Mouse (Mus musculus) limb, embryonic 11.5 days (tissue): ENCODE measurements around the gene Slc1a2. TPM values are rescaled to one million over a fixed set of nuclear protein-coding genes. Genes with fewer than 3 reads are reported as not detected.

ENCODE experiments used
- ATAC-seq: fragments of 200-750 bp; cut with Nextera tagmentation; 2 replicates; pipeline ENCODE4 v1.8.0; 2017; ENCODE audit warnings: low read depth; ENCODE audit not compliant: insufficient number of reproducible peaks, low FRiP score, low TSS enrichment
- DNase-seq: peaks from one replicate; pipeline ENCODE4 v3.0.0-alpha.2; 2015; ENCODE audit warnings: low spot score
- H3K27ac ChIP-seq: fragments of 300-500 bp; sonication (generic); replicated peaks from 2 replicates; pipeline ENCODE4 v1.5.1; 2014; ENCODE audit warnings: low read depth, mild to moderate bottlenecking, low read length
- H3K27me3 ChIP-seq: fragments of 300-500 bp; sonication (generic); 2 replicates; pipeline ENCODE4 v1.6.1; 2014; ENCODE audit warnings: mild to moderate bottlenecking, low read length, mixed read lengths; ENCODE audit not compliant: control insufficient read depth, insufficient read depth
- H3K36me3 ChIP-seq: fragments of 300-500 bp; sonication (generic); 2 replicates; pipeline ENCODE4 v1.6.1; 2014; ENCODE audit warnings: mild to moderate bottlenecking, low read length, moderate library complexity, mixed read lengths; ENCODE audit not compliant: control insufficient read depth, insufficient read depth
- H3K4me1 ChIP-seq: fragments of 300-500 bp; sonication (generic); 2 replicates; pipeline ENCODE4 v1.6.1; 2014; ENCODE audit warnings: low read length, mixed read lengths; ENCODE audit not compliant: control insufficient read depth, insufficient read depth
- H3K4me2 ChIP-seq: fragments of 300-500 bp; sonication (generic); 2 replicates; pipeline ENCODE4 v1.6.1; 2014; ENCODE audit warnings: low read depth, mild to moderate bottlenecking, moderate library complexity; ENCODE audit not compliant: severe bottlenecking
- H3K4me3 ChIP-seq: fragments of 300-500 bp; sonication (generic); 2 replicates; pipeline ENCODE4 v1.5.1; 2014; ENCODE audit warnings: low read depth, low read length
- H3K9ac ChIP-seq: fragments of 300-500 bp; sonication (generic); 2 replicates; pipeline ENCODE4 v1.6.1; 2014; ENCODE audit warnings: mild to moderate bottlenecking, low read length
- H3K9me3 ChIP-seq: fragments of 300-500 bp; sonication (generic); 2 replicates; pipeline ENCODE4 v1.6.1; 2016; ENCODE audit warnings: low read length; ENCODE audit not compliant: control insufficient read depth
- WGBS: fragments of 180-500 bp; shearing (Covaris S2); extraction: QIAGEN DNeasy Blood & Tissue Kit; methylation state at CpG from one replicate; pipeline ENCODE4 v1.1.7; 2014; 5-methylcytosine and 5-hydroxymethylcytosine counted together
- polyA plus RNA-seq: library from polyadenylated mRNA; unstranded; fragments of >200 nt; fragmentation: Nextera tagmentation; extraction: Ambion mirVana; gene quantifications from 2 replicates; pipeline ENCODE4 v1.2.1, GENCODE M21; 2014

Gene Slc1a2
- polyA plus RNA-seq, 1 experiment from 2014 or later: 0.11 TPM

GRCm38 (mm10) chr2:102747758-102748157 is 89.3 kb downstream of the Slc1a2 start:
- WGBS: 75% methylated on average over 3 of the region's 3 CpGs
- Histone ChIP-seq H3K4me1 (no peaks in the 10 kb centered on the region), H3K4me3 (no peak overlapping the region), H3K27me3 (no peaks in the 10 kb centered on the region), H3K27ac (no peak overlapping the region), H3K9me3 (no peaks in the 10 kb centered on the region), H3K9ac (no peak overlapping the region), H3K36me3 (no peaks in the 10 kb centered on the region), H3K4me2 (no peak overlapping the region)
- no peak for ATAC-seq
- no peak for DNase-seq

- 81% methylated on average over 2 of the region's 2 CpGs for WGBS
- H3K4me2 ChIP-seq: no peak overlapping the region
- no peaks in the 10 kb centered on the region for H3K4me1 ChIP-seq
- H3K36me3 ChIP-seq: no peaks in the 10 kb centered on the region
- DNase-seq (no peak), ATAC-seq (no peak)
- no peak overlapping the region for H3K9ac ChIP-seq
- no peak overlapping the region for H3K4me3 ChIP-seq
- H3K27ac ChIP-seq: no peak overlapping the region
- H3K27me3 ChIP-seq: no peaks in the 10 kb centered on the region
- H3K9me3 ChIP-seq: no peaks in the 10 kb centered on the region
Observed at GRCm38 (mm10) chr2:102749926-102750325, 91.5 kb downstream of the Slc1a2 start.

- no peaks in the 10 kb centered on the region for H3K9me3 ChIP-seq
- no peak overlapping the region for H3K4me3 ChIP-seq
- no peak overlapping the region for H3K4me2 ChIP-seq
- DNase-seq (no peak), ATAC-seq (no peak)
- WGBS: 65% methylated on average over 1 of the region's 1 CpGs
- no peaks in the 10 kb centered on the region for H3K4me1 ChIP-seq
- no peaks in the 10 kb centered on the region for H3K27me3 ChIP-seq
- no peak overlapping the region for H3K9ac ChIP-seq
- H3K27ac ChIP-seq: no peak overlapping the region
- H3K36me3 ChIP-seq: no peaks in the 10 kb centered on the region
Observed at GRCm38 (mm10) chr2:102751846-102752245, 93.4 kb downstream of the Slc1a2 start.

GRCm38 (mm10) chr2:102757241-102757860 is 98.9 kb downstream of the Slc1a2 start:
- H3K27ac ChIP-seq: no peak overlapping the region
- ATAC-seq (no peak), DNase-seq (no peak)
- no peak overlapping the region for H3K9ac ChIP-seq
- H3K27me3 ChIP-seq: no peaks in the 10 kb centered on the region
- H3K9me3 ChIP-seq: no peaks in the 10 kb centered on the region
- H3K36me3 ChIP-seq: no peaks in the 10 kb centered on the region
- 82% methylated on average over 5 of the region's 5 CpGs for WGBS
- H3K4me2 ChIP-seq: no peak overlapping the region
- H3K4me3 ChIP-seq: no peak overlapping the region
- H3K4me1 ChIP-seq: no peaks in the 10 kb centered on the region

GRCm38 (mm10) chr2:102759479-102759878 is 101.0 kb downstream of the Slc1a2 start:
- Histone ChIP-seq H3K27ac (no peak overlapping the region), H3K4me1 (no peaks in the 10 kb centered on the region), H3K9me3 (no peaks in the 10 kb centered on the region), H3K9ac (no peak overlapping the region), H3K4me3 (no peak overlapping the region), H3K36me3 (no peaks in the 10 kb centered on the region), H3K4me2 (no peak overlapping the region), H3K27me3 (no peaks in the 10 kb centered on the region)
- DNase-seq (no peak), ATAC-seq (no peak)
- 97% methylated on average over 5 of the region's 5 CpGs for WGBS

- no peak overlapping the region for H3K9ac ChIP-seq
- H3K4me2 ChIP-seq: no peak overlapping the region
- 85% methylated on average over 5 of the region's 5 CpGs for WGBS
- no peaks in the 10 kb centered on the region for H3K27me3 ChIP-seq
- DNase-seq (no peak), ATAC-seq (no peak)
- H3K9me3 ChIP-seq: no peaks in the 10 kb centered on the region
- H3K36me3 ChIP-seq: no peaks in the 10 kb centered on the region
- H3K27ac ChIP-seq: no peak overlapping the region
- no peak overlapping the region for H3K4me3 ChIP-seq
- H3K4me1 ChIP-seq: no peaks in the 10 kb centered on the region
Observed at GRCm38 (mm10) chr2:102760284-102761072, 102.0 kb downstream of the Slc1a2 start.

GRCm38 (mm10) chr2:102763176-102763575 is 104.7 kb downstream of the Slc1a2 start:
- no peaks in the 10 kb centered on the region for H3K36me3 ChIP-seq
- H3K4me2 ChIP-seq: no peak overlapping the region
- H3K27me3 ChIP-seq: no peaks in the 10 kb centered on the region
- H3K4me1 ChIP-seq: no peaks in the 10 kb centered on the region
- 92% methylated on average over 3 of the region's 3 CpGs for WGBS
- H3K9me3 ChIP-seq: no peaks in the 10 kb centered on the region
- no peak overlapping the region for H3K4me3 ChIP-seq
- no peak overlapping the region for H3K9ac ChIP-seq
- H3K27ac ChIP-seq: no peak overlapping the region
- ATAC-seq: no peak
- DNase-seq: no peak

GRCm38 (mm10) chr2:102763991-102764390 is 105.5 kb downstream of the Slc1a2 start:
- WGBS: 98% methylated on average over 2 of the region's 2 CpGs
- no peak for ATAC-seq
- H3K27ac ChIP-seq: no peak overlapping the region
- no peak overlapping the region for H3K4me3 ChIP-seq
- H3K9me3 ChIP-seq: no peaks in the 10 kb centered on the region
- DNase-seq: no peak
- H3K36me3 ChIP-seq: no peaks in the 10 kb centered on the region
- no peaks in the 10 kb centered on the region for H3K4me1 ChIP-seq
- no peak overlapping the region for H3K9ac ChIP-seq
- no peaks in the 10 kb centered on the region for H3K27me3 ChIP-seq
- no peak overlapping the region for H3K4me2 ChIP-seq
